Mouse (Mus musculus) gastrocnemius, postnatal 4 days (tissue): ENCODE results near the gene Pou3f4. TPM values are rescaled to one million over a fixed set of nuclear protein-coding genes. Genes with fewer than 3 reads are reported as not detected.
A peak's percentile ranks its signal among the peaks of the same experiment; 100 is the strongest.
"Not testable (repeated sequence)": the region's sequence is repeated elsewhere in the genome, so short reads cannot be mapped to it uniquely, and the experiment has no call there.

Experiments used
- DNase-seq, 2 experiments: peaks; one replicate each; pipeline ENCODE4 v3.0.0; 2021 to 2022; ENCODE audit warnings: low spot score in 2 of 2, mixed read lengths in 2 of 2
- long read RNA-seq, 2 experiments: library from polyadenylated mRNA; stranded (forward); transcript quantifications; one replicate each; pipeline ENCODE4 v2.0.0; 2021
- total RNA-seq, 2 experiments: library from RNA; stranded (reverse); gene quantifications; 2 replicates each; pipeline ENCODE4 v1.2.3; 2021

Gene Pou3f4
- total RNA-seq = under 1 TPM; 0.34 to 0.57 TPM
- long read RNA-seq, experiment 1 = 0 reads
- long read RNA-seq, experiment 2 = 0 reads

DNA sequence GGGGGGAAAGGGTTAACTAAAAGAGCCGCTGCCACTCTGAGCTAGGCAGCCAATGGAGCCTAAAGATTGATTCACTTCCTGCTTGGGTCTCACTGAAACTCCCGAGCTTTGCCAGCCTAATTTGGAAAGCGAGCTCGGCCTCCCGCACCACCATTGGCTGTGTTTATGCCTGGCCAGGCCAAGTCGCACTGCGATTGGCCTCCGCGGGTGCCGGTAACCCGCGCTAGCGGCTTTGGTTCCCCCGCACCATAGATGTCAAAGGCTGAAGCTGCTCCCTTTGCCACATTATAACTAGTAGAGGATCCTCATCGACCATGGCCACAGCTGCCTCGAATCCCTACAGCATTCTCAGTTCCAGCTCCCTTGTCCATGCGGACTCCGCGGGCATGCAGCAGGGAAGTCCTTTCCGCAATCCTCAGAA is at the start of gene Pou3f4:
Gene Pou3f4, plus strand, starts transcription at position 130 of the 421 bp plus-strand sequence.
- peak; percentile 16 to 25 for DNase-seq

DNA sequence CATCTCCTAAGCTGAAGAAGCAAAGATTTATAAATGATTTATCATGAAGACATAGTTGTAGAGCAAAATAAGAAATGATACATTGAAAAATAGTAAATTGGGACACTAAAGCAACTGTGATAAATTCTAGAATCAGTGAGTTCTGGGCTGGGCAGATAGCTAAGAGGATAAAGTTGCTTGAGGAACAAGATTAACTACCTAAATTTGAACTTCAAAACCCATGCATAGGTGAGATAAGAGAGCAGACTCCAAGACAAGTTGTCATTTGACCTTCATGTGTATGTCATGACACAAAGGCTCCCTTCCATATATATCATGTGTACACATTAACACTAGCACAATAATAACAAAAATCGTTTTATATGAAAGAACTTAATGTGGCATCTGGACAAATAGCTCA is 48.1 kb upstream of the Pou3f4 start:
- DNase-seq = no peak

GRCm38 (mm10) chrX:110774807-110775206 is 39.3 kb upstream of the Pou3f4 start:
- DNase-seq = not testable (repeated sequence)

DNA sequence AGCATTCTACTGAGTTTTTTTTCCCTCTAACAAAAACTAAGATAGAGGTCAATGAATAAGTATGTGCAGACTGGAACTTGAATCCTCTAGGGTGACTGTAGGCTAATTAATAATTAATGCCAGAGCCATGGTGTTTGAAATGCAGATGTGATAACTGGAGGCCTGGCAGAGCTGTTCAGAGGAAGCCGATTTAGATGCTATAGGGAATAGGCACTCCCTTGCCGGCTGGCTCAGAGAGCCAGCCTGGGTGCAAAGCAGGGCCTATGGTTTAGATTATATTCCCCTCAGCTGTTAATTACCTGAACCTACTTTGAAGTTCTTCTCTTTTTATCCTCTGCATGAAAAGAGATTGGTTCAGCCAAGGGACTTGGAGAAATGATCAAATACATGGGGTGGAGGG is 11.6 kb upstream of the Pou3f4 start:
- no peak for DNase-seq

DNA sequence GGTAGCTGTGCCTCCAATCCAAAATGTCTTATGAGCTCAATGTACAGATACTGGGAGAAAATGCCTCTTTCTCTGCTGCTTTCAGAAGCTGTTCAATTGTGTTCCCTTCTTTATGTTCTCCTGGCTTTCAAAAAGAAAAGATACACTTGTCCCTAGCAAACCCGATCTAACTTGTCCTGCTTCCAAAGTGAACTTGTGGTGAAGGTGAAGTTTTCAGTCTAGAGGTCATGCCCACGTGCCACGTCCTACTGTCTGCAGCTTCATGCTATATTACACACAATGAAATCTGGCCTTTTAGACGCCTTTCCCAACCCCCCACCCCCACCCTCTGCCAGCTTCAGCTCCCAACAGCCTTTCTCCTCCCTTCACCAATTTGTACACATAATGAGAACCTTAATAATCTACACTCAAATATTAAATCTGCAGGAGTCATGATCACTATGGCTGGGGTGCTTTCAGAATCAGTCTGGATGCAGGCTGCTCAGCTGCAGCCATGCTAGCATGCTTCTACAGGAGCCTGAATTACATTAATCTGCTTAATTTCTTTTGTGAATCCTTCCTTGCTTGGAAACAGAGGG is 4.0 kb upstream of the Pou3f4 start:
- DNase-seq = no peak

DNA sequence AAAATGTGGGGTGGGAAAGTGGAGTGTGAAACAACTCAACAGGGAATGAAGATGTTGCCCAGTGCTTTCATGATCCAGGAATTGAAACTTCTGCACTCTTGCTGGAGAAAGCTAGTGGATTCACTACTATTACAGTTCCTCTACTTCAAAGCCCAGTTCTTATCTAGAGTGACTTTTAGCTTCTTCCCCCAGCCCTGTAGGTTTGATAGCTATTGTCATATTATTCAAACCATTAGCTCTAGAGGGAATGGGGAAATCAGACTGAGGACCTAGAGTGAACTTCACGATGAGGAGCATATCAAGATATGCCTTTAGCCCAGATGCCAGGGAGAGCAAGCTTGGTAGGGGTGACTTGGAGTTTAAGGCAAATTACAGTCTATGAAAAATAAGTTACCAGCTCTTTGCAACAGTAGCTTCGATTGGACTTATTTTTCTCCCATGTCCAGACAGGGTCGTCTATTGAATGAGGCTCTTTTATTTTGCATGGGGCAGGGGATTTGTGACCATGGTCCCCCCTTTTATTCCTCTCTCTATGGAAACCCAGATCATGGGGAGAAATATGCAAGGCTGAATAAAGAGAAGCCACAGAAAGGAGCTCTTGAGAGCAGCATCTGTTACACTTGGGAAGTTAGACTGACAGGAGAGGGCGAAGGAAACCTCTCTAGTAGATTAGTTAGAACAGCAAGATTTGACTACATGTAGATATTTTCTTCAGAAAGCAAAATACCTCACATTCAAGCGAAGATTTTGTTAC is 3.1 kb upstream of the Pou3f4 start:
- no peak for DNase-seq

DNA sequence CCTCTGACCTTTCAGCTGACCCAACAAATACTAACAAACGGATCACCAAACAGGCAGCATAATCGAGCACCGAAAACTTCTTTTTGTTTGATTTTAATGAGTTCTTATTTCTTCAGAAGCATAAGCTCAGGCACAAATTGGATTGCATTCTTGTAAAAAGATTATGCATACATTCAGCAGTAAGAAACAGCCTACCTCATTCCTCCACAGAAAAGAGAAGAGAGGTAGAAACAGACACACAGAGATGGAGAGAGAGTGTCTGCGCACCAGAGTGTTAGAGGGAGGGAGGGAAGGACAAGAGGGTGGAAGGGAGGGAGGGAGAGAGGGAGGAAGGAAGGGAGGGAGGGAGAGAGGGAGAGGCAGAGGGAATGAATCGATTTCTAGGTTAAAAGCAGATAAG is 2.0 kb upstream of the Pou3f4 start:
- no peak for DNase-seq

GRCm38 (mm10) chrX:110813401-110813800 is 679 bp upstream of the Pou3f4 start:
- DNase-seq = no peak

DNA sequence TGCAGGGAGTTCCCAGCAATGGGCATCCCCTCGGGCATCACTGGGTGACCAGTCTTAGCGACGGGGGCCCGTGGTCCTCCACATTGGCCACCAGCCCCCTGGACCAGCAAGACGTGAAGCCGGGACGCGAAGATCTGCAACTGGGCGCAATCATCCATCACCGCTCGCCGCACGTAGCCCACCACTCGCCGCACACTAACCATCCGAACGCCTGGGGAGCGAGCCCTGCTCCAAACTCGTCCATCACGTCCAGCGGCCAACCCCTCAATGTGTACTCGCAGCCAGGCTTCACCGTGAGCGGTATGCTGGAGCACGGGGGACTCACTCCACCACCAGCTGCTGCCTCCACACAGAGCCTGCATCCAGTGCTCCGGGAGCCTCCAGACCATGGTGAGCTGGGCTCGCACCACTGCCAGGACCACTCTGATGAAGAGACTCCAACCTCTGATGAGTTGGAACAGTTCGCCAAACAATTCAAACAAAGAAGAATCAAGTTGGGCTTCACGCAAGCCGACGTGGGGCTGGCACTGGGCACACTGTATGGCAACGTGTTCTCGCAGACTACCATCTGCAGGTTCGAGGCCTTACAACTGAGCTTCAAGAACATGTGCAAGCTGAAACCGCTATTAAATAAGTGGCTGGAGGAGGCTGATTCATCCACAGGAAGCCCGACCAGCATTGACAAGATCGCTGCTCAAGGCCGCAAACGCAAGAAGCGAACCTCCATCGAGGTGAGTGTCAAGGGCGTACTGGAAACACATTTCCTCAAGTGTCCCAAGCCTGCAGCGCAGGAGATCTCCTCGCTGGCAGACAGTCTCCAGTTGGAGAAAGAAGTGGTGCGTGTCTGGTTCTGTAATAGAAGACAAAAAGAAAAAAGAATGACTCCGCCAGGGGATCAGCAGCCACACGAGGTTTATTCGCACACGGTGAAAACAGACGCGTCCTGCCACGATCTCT is 790 bp downstream of the Pou3f4 start:
- peak in 1 of 2 experiments; percentile 16 for DNase-seq

GRCm38 (mm10) chrX:110815549-110815930 is 1.5 kb downstream of the Pou3f4 start:
- DNase-seq = no peak

DNA sequence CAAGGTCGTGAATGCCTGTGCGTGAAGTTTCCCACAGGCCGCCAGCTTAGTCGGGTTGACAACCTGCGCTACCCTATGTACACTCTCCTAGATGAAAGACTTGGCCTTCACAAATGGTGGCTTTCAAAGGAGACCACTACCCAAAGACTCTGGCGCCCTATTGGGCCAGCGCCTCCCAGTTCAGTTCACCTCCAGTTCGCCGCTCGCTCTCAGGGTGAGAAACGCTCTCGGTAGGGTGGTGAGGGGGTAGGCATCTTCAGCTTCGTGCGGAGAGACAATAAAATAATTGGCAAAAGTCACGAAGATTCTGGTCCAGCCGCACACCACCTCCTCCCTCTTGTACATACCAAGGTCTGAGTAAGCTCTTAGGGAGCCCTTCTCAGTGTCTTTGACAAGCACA is 2.5 kb downstream of the Pou3f4 start:
- no peak for DNase-seq

GRCm38 (mm10) chrX:110817211-110817610 is 3.1 kb downstream of the Pou3f4 start:
- DNase-seq = no peak

- no peak for DNase-seq
Observed at GRCm38 (mm10) chrX:110837450-110837849, 23.4 kb downstream of the Pou3f4 start.

GRCm38 (mm10) chrX:110851300-110851699 is 37.2 kb downstream of the Pou3f4 start:
- DNase-seq = no peak
